Mouse (Mus musculus): Measurements from ENCODE around the gene Csgalnact2. TPM values are rescaled to one million over a fixed set of nuclear protein-coding genes. Genes with fewer than 3 reads are reported as not detected.
A peak's percentile ranks its signal among the peaks of the same experiment; 100 is the strongest.

Csgalnact2 gene
- polyA plus RNA-seq, 1 experiment from 2014 or later = 14.8 TPM

DNA sequence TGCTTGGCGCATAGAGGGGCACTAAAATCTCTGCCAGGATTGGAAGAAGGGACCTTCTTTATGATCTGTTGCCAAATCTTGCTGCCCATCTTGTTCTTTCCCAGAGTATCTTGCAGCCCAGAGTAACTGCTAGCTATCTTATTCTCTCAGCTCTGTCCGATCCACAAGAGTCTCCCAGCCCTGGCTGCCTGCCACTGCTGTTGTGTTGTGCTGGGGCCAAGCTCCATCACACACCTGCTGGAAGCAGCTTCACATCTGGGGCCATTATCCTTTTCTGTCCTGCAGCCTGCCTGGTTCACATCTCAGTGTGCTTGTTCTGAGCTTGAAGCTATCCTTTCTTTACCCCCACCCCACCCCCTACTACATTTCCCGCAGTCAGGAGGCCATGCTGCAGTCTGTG lies 62.7 kb downstream of the Csgalnact2 start:
- peaks cover 10% of the 10 kb centered on the region for H3K4me1 ChIP-seq (replicated peaks; ENCODE audit: control insufficient read depth, insufficient read depth, low read length)
- no peak overlapping the region for H3K4me3 ChIP-seq (ENCODE audit: low read depth, low read length)
- DNase-seq (ENCODE audit: low spot score) (no peak), ATAC-seq (replicated peaks; ENCODE audit: low FRiP score, low TSS enrichment, low read depth) (no peak)
- 77% methylated on average over 3 of the region's 3 CpGs for WGBS
- no peaks in the 10 kb centered on the region for H3K27me3 ChIP-seq (replicated peaks; ENCODE audit: control insufficient read depth, insufficient read depth, low read length)
- H3K9ac ChIP-seq (ENCODE audit: low read length) = no peak overlapping the region
- H3K27ac ChIP-seq (ENCODE audit: low read depth) = no peak overlapping the region
- no peaks in the 10 kb centered on the region for H3K36me3 ChIP-seq (ENCODE audit: control insufficient read depth, insufficient read depth, low read length)
- no peaks in the 10 kb centered on the region for H3K9me3 ChIP-seq (ENCODE audit: control insufficient read depth, low read length)
- no peak overlapping the region for H3K4me2 ChIP-seq (ENCODE audit: low read length)

GRCm38 (mm10) chr6:118074151-118074550 lies 64.8 kb downstream of the Csgalnact2 start:
- no peak overlapping the region for H3K4me3 ChIP-seq (ENCODE audit: low read depth, low read length)
- no peaks in the 10 kb centered on the region for H3K36me3 ChIP-seq (ENCODE audit: control insufficient read depth, insufficient read depth, low read length)
- no peaks in the 10 kb centered on the region for H3K27me3 ChIP-seq (replicated peaks; ENCODE audit: control insufficient read depth, insufficient read depth, low read length)
- no peak overlapping the region for H3K4me2 ChIP-seq (ENCODE audit: low read length)
- H3K9me3 ChIP-seq (ENCODE audit: control insufficient read depth, low read length) = no peaks in the 10 kb centered on the region
- no peak overlapping the region for H3K27ac ChIP-seq (ENCODE audit: low read depth)
- ATAC-seq (replicated peaks; ENCODE audit: low FRiP score, low TSS enrichment, low read depth) = no peak
- H3K9ac ChIP-seq (ENCODE audit: low read length) = no peak overlapping the region
- DNase-seq (ENCODE audit: low spot score) = no peak
- H3K4me1 ChIP-seq (replicated peaks; ENCODE audit: control insufficient read depth, insufficient read depth, low read length) = peaks cover 10% of the 10 kb centered on the region
- 30% methylated on average over 3 of the region's 3 CpGs for WGBS

DNA sequence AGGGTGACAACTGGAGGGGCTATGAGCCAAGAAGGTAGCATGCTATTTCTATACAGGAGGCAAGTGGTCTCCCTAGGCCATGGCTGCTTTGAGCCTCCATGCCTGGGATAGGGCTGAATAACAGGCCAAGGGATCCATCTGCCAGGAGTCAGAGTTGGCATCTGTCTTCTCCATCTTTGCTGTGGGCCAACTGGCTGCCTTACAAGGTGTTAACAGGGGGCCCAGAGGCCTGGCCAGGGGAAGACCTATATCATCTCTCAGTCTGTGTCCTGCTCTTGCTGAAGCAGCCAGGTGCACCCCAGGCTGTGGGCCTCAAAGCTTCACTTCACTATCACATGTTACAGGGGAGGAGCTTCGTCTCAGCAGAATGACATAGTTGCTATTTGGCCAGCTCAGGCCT lies 66.8 kb downstream of the Csgalnact2 start:
- Histone ChIP-seq H3K9me3 (ENCODE audit: control insufficient read depth, low read length) (no peaks in the 10 kb centered on the region), H3K27me3 (replicated peaks; ENCODE audit: control insufficient read depth, insufficient read depth, low read length) (peaks cover 6% of the 10 kb centered on the region; the same call in 1 of the 2 replicates), H3K36me3 (ENCODE audit: control insufficient read depth, insufficient read depth, low read length) (no peaks in the 10 kb centered on the region), H3K9ac (ENCODE audit: low read length) (no peak overlapping the region), H3K4me3 (ENCODE audit: low read depth, low read length) (no peak overlapping the region), H3K4me1 (replicated peaks; ENCODE audit: control insufficient read depth, insufficient read depth, low read length) (peaks cover 10% of the 10 kb centered on the region), H3K27ac (ENCODE audit: low read depth) (no peak overlapping the region), H3K4me2 (ENCODE audit: low read length) (no peak overlapping the region)
- ATAC-seq (replicated peaks; ENCODE audit: low FRiP score, low TSS enrichment, low read depth) (no peak), DNase-seq (ENCODE audit: low spot score) (no peak)
- 76% methylated on average over 1 of the region's 1 CpGs for WGBS

DNA sequence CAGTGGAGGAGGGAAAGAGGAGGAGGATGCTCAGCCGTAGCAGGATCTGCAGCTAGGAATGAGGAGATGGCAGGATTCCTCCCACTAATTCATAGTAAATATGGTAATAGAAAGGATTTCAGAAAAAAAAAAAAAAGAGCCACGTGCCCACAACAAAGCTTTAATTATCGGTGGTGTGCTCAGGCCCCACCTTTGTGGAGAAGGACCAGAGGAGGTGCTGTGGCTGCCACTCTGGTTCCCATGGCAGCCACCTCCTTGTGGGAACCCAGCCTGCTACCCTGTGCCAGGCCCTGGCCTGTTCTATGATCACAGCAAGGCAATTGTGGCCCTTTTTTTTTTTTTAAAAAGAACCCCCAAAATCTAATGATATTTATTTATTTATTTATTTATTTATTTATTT lies 67.5 kb downstream of the Csgalnact2 start:
- Histone ChIP-seq H3K9ac (ENCODE audit: low read length) (no peak overlapping the region), H3K4me2 (ENCODE audit: low read length) (no peak overlapping the region), H3K27ac (ENCODE audit: low read depth) (no peak overlapping the region), H3K4me3 (ENCODE audit: low read depth, low read length) (no peak overlapping the region), H3K27me3 (replicated peaks; ENCODE audit: control insufficient read depth, insufficient read depth, low read length) (peaks cover 7% of the 10 kb centered on the region; the same call in 1 of the 2 replicates), H3K9me3 (ENCODE audit: control insufficient read depth, low read length) (no peaks in the 10 kb centered on the region), H3K4me1 (replicated peaks; ENCODE audit: control insufficient read depth, insufficient read depth, low read length) (peaks cover 14% of the 10 kb centered on the region), H3K36me3 (ENCODE audit: control insufficient read depth, insufficient read depth, low read length) (no peaks in the 10 kb centered on the region)
- ATAC-seq (replicated peaks; ENCODE audit: low FRiP score, low TSS enrichment, low read depth) = no peak
- WGBS = 87% methylated on average over 3 of the region's 3 CpGs
- DNase-seq (ENCODE audit: low spot score) = no peak

DNA sequence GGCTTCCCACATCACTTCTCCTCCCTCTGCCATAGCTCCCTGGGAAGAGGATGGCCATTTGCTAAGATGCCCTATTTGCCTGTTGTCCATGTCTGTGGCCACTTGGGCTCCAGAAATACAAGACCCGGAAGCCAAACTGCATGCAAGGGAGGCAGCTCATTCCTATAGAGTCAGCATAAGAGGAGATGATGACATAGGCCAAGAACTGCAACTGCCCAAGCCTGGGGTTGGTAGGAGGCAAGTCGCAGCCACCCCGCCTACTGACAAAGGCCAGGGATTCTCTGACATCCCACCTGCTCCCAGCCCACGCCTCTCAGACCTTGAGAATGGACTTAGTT lies 68.0 kb downstream of the Csgalnact2 start:
- Histone ChIP-seq H3K4me3 (ENCODE audit: low read depth, low read length) (no peak overlapping the region), H3K4me1 (replicated peaks; ENCODE audit: control insufficient read depth, insufficient read depth, low read length) (peaks cover 17% of the 10 kb centered on the region), H3K36me3 (ENCODE audit: control insufficient read depth, insufficient read depth, low read length) (no peaks in the 10 kb centered on the region), H3K9me3 (ENCODE audit: control insufficient read depth, low read length) (no peaks in the 10 kb centered on the region), H3K27me3 (replicated peaks; ENCODE audit: control insufficient read depth, insufficient read depth, low read length) (peaks cover 7% of the 10 kb centered on the region; the same call in 1 of the 2 replicates), H3K9ac (ENCODE audit: low read length) (no peak overlapping the region), H3K27ac (ENCODE audit: low read depth) (no peak overlapping the region), H3K4me2 (ENCODE audit: low read length) (no peak overlapping the region)
- ATAC-seq (replicated peaks; ENCODE audit: low FRiP score, low TSS enrichment, low read depth) (no peak), DNase-seq (ENCODE audit: low spot score) (no peak)
- WGBS = 84% methylated on average over 4 of the region's 4 CpGs

- Histone ChIP-seq H3K27me3 (replicated peaks; ENCODE audit: control insufficient read depth, insufficient read depth, low read length) (peaks cover 8% of the 10 kb centered on the region), H3K4me3 (ENCODE audit: low read depth, low read length) (no peak overlapping the region), H3K9ac (ENCODE audit: low read length) (no peak overlapping the region), H3K4me1 (replicated peaks; ENCODE audit: control insufficient read depth, insufficient read depth, low read length) (peaks cover 23% of the 10 kb centered on the region), H3K4me2 (ENCODE audit: low read length) (no peak overlapping the region), H3K27ac (ENCODE audit: low read depth) (no peak overlapping the region), H3K36me3 (ENCODE audit: control insufficient read depth, insufficient read depth, low read length) (no peaks in the 10 kb centered on the region), H3K9me3 (ENCODE audit: control insufficient read depth, low read length) (no peaks in the 10 kb centered on the region)
- 69% methylated on average over 5 of the region's 5 CpGs for WGBS
- ATAC-seq (replicated peaks; ENCODE audit: low FRiP score, low TSS enrichment, low read depth) (no peak), DNase-seq (ENCODE audit: low spot score) (no peak)
Measured at GRCm38 (mm10) chr6:118070321-118071012, 68.5 kb downstream of the Csgalnact2 start.

- WGBS = 72% methylated on average over 7 of the region's 7 CpGs
- H3K36me3 ChIP-seq (ENCODE audit: control insufficient read depth, insufficient read depth, low read length) = no peaks in the 10 kb centered on the region
Measured at GRCm38 (mm10) chr6:118067720-118068119, 71.2 kb downstream of the Csgalnact2 start.

DNA sequence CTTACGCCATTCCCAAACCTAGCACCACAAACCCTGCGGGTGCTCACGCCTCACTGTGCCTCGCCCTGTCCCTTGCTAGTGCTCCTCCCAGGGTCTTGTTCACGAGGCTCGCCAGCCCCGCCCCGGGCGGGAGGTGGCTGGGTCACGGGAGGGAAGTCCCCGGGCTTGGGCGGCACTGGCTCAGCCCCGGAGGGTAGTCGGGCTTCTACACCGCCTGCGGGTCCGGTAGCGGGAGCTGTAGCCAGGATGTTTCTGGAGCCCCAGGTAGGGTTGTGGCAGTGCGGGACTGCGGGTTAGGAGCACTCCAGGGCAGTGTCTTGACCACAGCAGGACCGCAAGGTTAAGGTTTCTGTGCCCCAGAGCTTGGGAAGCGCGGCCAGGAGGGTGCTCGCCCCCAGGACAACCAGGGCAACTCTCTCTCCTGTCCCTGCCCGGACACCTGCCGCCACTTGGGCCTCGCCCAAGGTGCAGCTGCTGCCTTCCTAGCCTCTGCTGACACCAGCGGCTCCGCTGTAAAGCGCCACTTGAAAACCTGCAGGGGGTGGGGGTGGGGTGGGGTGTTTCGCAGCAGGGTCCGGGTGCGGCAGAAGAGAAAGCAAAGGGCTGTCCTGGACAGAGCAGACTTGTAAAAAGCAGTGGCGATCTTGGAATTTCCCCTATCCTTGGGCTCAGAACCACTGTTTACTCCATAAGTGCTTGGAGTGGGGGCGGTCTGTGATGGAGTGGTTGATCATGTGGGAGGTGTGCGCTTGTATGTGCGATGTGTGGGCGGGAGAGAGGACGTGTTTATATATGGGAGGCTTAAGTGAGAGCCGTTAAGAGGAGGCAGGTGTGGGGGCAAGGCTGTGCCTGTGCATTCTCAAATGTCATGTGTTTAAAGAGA lies 72.5 kb downstream of the Csgalnact2 start:
- peaks cover 17% of the 10 kb centered on the region for H3K27me3 ChIP-seq (replicated peaks; ENCODE audit: control insufficient read depth, insufficient read depth, low read length)

More at GRCm38 (mm10) chr6:118067720-118068119, 71.2 kb downstream of the Csgalnact2 start:
- DNase-seq (ENCODE audit: low spot score) = no peak
- Histone ChIP-seq H3K4me2 (ENCODE audit: low read length) (no peak overlapping the region), H3K27me3 (replicated peaks; ENCODE audit: control insufficient read depth, insufficient read depth, low read length) (peaks cover 17% of the 10 kb centered on the region), H3K27ac (ENCODE audit: low read depth) (no peak overlapping the region), H3K4me3 (ENCODE audit: low read depth, low read length) (no peak overlapping the region), H3K4me1 (replicated peaks; ENCODE audit: control insufficient read depth, insufficient read depth, low read length) (peaks cover 13% of the 10 kb centered on the region; the same call in 1 of the 2 replicates), H3K9me3 (ENCODE audit: control insufficient read depth, low read length) (no peaks in the 10 kb centered on the region), H3K9ac (ENCODE audit: low read length) (no peak overlapping the region)
- ATAC-seq (replicated peaks; ENCODE audit: low FRiP score, low TSS enrichment, low read depth) = no peak

More for the DNA sequence above, 72.5 kb downstream of the Csgalnact2 start:
- Histone ChIP-seq H3K4me3 (ENCODE audit: low read depth, low read length) (peak overlapping the region; percentile 37), H3K4me1 (replicated peaks; ENCODE audit: control insufficient read depth, insufficient read depth, low read length) (peaks cover 13% of the 10 kb centered on the region; the same call in 1 of the 2 replicates), H3K27ac (ENCODE audit: low read depth) (no peak overlapping the region), H3K4me2 (ENCODE audit: low read length) (peak overlapping the region; percentile 85), H3K9ac (ENCODE audit: low read length) (peak overlapping the region; percentile 10; the same call in 1 of the 2 replicates), H3K9me3 (ENCODE audit: control insufficient read depth, low read length) (no peaks in the 10 kb centered on the region), H3K36me3 (ENCODE audit: control insufficient read depth, insufficient read depth, low read length) (no peaks in the 10 kb centered on the region)
- under 1% methylated on average over 40 of the region's 40 CpGs for WGBS
- peak; percentile 72 for ATAC-seq (replicated peaks; ENCODE audit: low FRiP score, low TSS enrichment, low read depth)
- DNase-seq (ENCODE audit: low spot score) = peak; percentile 78

All from intestine, embryonic 14.5 days (tissue).